ENCODE assay signal across 8 mouse cellular contexts in the genomic region with DNA sequence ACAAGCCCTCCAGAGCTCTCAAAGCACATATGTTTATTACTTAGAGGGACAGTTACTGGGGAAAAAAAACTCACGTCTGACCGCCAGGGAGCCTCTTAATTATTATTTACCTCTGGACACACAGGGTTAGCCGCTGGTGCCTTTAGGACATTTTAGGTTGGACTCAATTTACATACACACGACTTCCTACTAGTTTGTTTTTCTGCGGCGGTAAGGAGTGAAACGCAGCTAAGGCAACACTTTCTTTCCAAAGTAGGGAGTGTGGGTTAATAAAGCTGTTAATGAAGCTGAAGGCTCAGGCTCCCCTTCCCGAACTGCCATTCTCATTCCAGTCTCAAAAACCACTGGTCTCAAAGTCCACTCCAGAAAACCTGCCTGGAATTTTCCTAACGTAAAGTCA.
DNase-seq lines count a peak whose midpoint lies in the region; ATAC-seq and TF ChIP-seq lines count a peak whose summit lies in the region.

No protein-coding gene starts in this region.

- no peaks in the 10 kb centered on the region for H3K27me3 ChIP-seq in E14TG2a.4 (ENCODE audit: insufficient read depth, low read length)
- H3K27me3 ChIP-seq in forebrain, postnatal 0 days (ENCODE audit: insufficient read depth, low read length): no peaks in the 10 kb centered on the region
- H3K27me3 ChIP-seq in liver, embryonic 15.5 days: peaks cover 16% of the 10 kb centered on the region

- H3K36me3 ChIP-seq in E14TG2a.4 (ENCODE audit: insufficient read depth, low read length): peaks cover 40% of the 10 kb centered on the region
- no peaks in the 10 kb centered on the region; the same call in 1 of the 2 replicates for H3K36me3 ChIP-seq in forebrain, postnatal 0 days (ENCODE audit: insufficient read depth)
- peaks cover 14% of the 10 kb centered on the region for H3K36me3 ChIP-seq in liver, embryonic 15.5 days (replicated peaks)

- WGBS in forebrain, postnatal 0 days: 1% methylated on average over 9 of the region's 9 CpGs
- 6% methylated on average over 9 of the region's 9 CpGs for WGBS in liver, embryonic 15.5 days (ENCODE audit: insufficient replicate concordance)

- intact Hi-C loops in gastrocnemius, adult 2 months (cut with DNase I): loop anchor here (1.0 kb wide), 1 partner anchor 8 kb away; no protein-coding TSS in a partner anchor
- intact Hi-C loops in gastrocnemius, postnatal 36 days (cut with DNase I): loop anchor here (2.0 to 10.0 kb wide), 2 partner anchors 33 to 591 kb away; partner anchors contain the start of gene Ado

- peak; percentile 21; the same call in 1 of the 2 replicates for TF ChIP-seq CTCF in gastrocnemius, adult 2 months (IDR thresholded peaks at IDR 0.05)
- no peak for TF ChIP-seq CTCF in E14TG2a.4 (conservative IDR thresholded peaks at IDR 0.05; ENCODE audit: low read length)
- TF ChIP-seq CTCF in forebrain, postnatal 0 days (IDR thresholded peaks at IDR 0.05; ENCODE audit: low read depth): no peak

- peak overlapping the region; percentile 99 for H3K27ac ChIP-seq in gastrocnemius, adult 2 months
- peak overlapping the region; percentile 51 for H3K27ac ChIP-seq in forebrain, postnatal 0 days (ENCODE audit: low read depth, low read length)
- H3K27ac ChIP-seq in liver, embryonic 15.5 days (replicated peaks): peak overlapping the region; percentile 69

- peak overlapping the region; percentile 74 for H3K4me3 ChIP-seq in gastrocnemius, adult 2 months
- H3K4me3 ChIP-seq in E14TG2a.4 (replicated peaks; ENCODE audit: low read length): peak overlapping the region; percentile 90
- H3K4me3 ChIP-seq in forebrain, postnatal 0 days (ENCODE audit: low read depth, low read length): peak overlapping the region; percentile 37
- H3K4me3 ChIP-seq in liver, embryonic 15.5 days (replicated peaks): peak overlapping the region; percentile 48

- H3K4me1 ChIP-seq in E14TG2a.4 (replicated peaks; ENCODE audit: low read depth, low read length): peaks cover 73% of the 10 kb centered on the region
- peaks cover 24% of the 10 kb centered on the region for H3K4me1 ChIP-seq in forebrain, postnatal 0 days (ENCODE audit: insufficient read depth)
- peaks cover 20% of the 10 kb centered on the region for H3K4me1 ChIP-seq in liver, embryonic 15.5 days (replicated peaks)

- no peaks in the 10 kb centered on the region for H3K9me3 ChIP-seq in E14TG2a.4 (ENCODE audit: low read length)
- H3K9me3 ChIP-seq in forebrain, postnatal 0 days (ENCODE audit: low read length): no peaks in the 10 kb centered on the region
- H3K9me3 ChIP-seq in liver, embryonic 15.5 days (replicated peaks): no peaks in the 10 kb centered on the region

- ATAC-seq in forebrain, postnatal 0 days: no peak
- no peak; the same call in 1 of the 2 replicates for ATAC-seq in liver, embryonic 15.5 days (ENCODE audit: insufficient read depth)

- DNase-seq in gastrocnemius, adult 2 months: no peak
- no peak for DNase-seq in gastrocnemius, postnatal 36 days
- DNase-seq in forebrain, postnatal 0 days: no peak
- no peak for DNase-seq in gastrocnemius, adult 8-10 months (ENCODE audit: low spot score in 2 of 2)
- DNase-seq in gastrocnemius, postnatal 25 days: no peak
- no peak for DNase-seq in retina, postnatal 1 day

- peak overlapping the region; percentile 39 for H3K9ac ChIP-seq in forebrain, postnatal 0 days
- H3K9ac ChIP-seq in liver, embryonic 15.5 days: peak overlapping the region; percentile 30; the same call in 1 of the 2 replicates

- peak overlapping the region; percentile 61 for H3K4me2 ChIP-seq in forebrain, postnatal 0 days (ENCODE audit: low read depth)
- peak overlapping the region; percentile 51 for H3K4me2 ChIP-seq in liver, embryonic 15.5 days

Comparison
In these comparisons a context has a peak if more than half of its experiments do, and no peak if none do; other contexts are left out.
1. H3K4me3 ChIP-seq: peak in every context shown above with its lines; median percentile 90 in E14TG2a.4; 74 in gastrocnemius, adult 2 months; 48 in liver, embryonic 15.5 days; 37 in forebrain, postnatal 0 days.